Mouse (Mus musculus) frontal cortex, adult 2 months (tissue): Measurements from ENCODE around the gene Itga8. TPM values are rescaled to one million over a fixed set of nuclear protein-coding genes. Genes with fewer than 3 reads are reported as not detected.

Source experiments
- DNase-seq, 2 experiments: peaks; one replicate each; pipeline ENCODE4 v3.0.0; 2022; ENCODE audit warnings: low spot score in 1 of 2; ENCODE audit errors: extremely low spot score in 1 of 2
- polyA plus RNA-seq: library from polyadenylated mRNA; depleted of rRNA; stranded (reverse); fragments of >200 nt; gene quantifications from 2 replicates; pipeline ENCODE4 v1.2.3, GENCODE M21; 2012

Itga8 gene
- polyA plus RNA-seq, 1 experiment: 7.5 TPM

- no peak for DNase-seq
Measured at GRCm38 (mm10) chr2:12205875-12206274, 95.8 kb downstream of the Itga8 start.

DNA sequence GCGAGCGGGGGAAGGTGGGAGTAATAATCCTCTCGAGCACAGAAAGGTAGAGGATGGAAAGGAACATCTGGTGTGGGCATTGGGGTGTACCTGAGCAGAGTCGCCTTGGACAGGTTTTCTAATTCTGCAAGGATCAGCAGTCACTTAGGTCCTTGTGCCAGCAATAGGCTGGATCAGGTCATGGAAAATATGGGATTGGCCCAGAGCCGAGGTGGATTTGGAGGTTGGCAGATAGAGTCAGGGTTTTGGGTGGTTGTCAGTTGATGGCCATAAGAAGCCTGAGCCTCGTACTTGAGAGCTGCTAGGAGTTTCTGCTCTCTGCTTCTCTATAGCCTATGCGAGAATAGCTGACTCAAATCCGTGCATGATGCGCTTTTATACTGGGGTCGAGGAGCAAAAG, 98.5 kb downstream of the Itga8 start:
- no peak for DNase-seq

DNA sequence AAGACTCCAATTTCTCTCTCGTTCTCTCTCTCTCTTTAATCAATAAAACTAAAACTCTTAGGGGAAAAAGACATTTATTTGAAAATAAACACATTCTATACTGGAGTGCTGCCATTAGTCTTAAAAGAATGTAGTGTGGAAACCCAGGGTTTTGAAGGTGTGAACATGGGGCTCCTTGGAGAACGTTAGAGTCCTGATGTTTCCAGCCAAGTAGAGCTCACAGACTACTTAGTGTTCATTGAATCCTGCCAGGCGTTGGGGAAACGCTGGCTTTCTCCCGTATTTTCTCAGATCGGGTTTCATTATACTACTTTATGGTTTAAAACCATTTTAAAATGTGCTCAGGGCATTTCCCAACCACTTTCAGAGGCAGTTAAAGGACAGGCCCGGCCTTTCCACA, 103.0 kb downstream of the Itga8 start:
- no peak for DNase-seq

GRCm38 (mm10) chr2:12198214-12198613, 103.5 kb downstream of the Itga8 start:
- DNase-seq: no peak

- no peak for DNase-seq
Measured at GRCm38 (mm10) chr2:12197711-12198110, 104.0 kb downstream of the Itga8 start.

GRCm38 (mm10) chr2:12189026-12189425, 112.7 kb downstream of the Itga8 start:
- no peak for DNase-seq

DNA sequence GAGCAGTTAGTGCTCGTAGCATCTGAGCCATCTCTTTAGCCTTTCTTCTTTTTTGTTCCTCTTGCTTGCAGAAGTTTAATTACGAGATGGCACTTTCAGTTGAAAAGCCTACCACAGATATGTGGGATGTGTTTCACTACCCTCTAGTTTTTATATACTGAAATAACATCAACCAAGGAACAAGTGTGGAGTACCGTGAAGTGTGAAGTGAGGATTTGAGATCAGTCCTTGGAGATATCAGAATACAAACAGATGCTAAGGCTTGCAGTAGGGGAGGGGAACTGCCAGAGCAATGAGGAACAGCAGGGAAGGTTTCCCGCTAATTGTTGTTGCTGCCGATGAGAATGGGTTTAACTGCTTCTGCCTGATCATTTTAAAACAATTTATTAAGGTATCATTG, 114.1 kb downstream of the Itga8 start:
- DNase-seq: peak; percentile 31 to 64

- DNase-seq: no peak
Measured at GRCm38 (mm10) chr2:12182402-12182948, 119.2 kb downstream of the Itga8 start.

DNA sequence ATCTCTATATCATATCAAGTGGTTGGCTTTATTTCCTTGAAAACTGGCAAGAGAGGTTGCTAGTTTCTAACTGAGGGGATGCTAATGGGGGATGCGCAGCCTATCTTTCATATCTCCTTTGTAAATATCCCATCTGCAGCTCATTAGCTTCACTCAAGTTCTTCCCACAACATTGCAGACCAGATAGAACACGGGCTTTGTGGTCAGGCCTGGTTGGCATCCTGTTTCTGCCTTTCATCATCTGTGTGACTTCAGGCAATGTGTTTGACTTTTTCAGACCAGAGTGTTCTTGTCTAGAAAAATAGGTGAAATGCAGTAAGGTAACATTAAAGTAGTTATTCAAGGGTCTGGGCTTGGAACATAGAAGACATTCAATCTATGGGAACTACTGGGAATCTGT, 121.1 kb downstream of the Itga8 start:
- no peak for DNase-seq

DNA sequence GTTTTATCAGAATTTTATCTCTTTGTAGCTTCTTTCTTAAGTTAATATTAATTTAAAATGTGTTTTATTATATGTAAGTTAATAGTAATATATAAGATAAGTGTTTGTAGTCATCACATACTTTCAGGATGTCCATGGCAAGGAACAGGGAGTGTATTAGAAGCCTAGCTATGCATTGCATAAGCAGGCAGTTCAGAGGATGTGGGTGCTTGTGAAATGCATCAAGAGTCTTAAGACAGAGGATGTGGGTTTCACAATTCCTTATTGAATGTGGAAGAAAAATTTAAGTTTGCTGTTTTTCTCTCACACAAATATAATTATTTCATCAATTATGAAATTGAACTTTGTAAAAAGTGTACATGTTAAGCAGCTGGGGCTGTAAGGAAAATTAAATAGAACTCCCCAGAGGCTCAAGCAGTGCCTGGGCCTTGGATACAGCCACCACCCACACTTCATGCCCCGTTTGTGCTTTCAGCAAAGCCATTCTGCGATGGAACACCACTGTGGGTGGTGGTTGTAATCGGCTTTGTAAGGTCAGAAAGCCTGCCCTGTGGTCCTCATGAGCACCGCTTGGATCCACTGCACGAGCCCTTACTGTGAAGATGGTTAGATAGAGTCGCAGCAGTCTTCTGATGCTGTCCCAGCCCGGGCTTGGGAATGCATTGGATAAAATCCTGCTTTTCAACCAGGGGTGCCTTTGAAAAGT, 126.8 kb downstream of the Itga8 start:
- DNase-seq: no peak

- DNase-seq: peak in 1 of 2 experiments; percentile 13
Measured at GRCm38 (mm10) chr2:12170221-12170620, 131.5 kb downstream of the Itga8 start.

DNA sequence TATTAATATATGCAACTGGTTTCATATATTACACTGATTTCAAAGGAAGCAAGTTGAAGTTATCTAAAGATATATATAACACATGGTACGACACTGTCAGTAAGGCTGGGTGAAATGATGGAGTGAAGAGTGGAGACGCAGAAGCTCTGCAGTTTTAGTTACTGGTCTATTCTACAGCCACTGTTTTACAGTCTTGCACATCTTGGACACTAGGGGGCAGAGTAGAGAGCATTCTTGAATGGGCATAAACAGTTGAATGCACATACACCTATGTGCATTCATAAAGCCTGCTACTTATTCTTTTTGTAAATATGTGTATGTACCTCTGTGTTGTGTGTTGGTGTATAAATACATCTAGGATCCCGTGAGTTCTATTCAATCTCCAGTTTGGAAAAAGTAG, 141.2 kb downstream of the Itga8 start:
- peak; percentile 8 to 80 for DNase-seq

GRCm38 (mm10) chr2:12157001-12157400, 144.7 kb downstream of the Itga8 start:
- DNase-seq: no peak

DNA sequence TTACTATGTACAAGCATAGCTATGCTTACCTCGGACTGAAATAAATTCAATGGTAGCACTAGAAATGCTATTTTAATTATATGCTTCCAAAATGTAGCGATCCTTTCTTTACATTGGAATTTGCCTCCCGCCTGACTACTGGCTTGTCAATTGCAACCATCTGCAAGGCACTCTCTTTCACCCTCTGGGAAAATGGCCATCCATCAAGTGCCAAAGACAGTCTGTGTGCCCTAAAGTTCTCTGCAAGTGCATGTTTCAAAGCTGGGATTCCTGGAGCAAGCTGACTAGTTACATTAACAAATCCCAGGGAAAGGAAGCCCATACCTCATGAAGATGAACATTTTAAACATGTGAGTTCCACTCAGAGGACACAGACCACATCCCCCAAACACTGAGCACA, 145.3 kb downstream of the Itga8 start:
- no peak for DNase-seq

GRCm38 (mm10) chr2:12154676-12155075, 147.0 kb downstream of the Itga8 start:
- DNase-seq: peak; percentile 14 to 38

- no peak for DNase-seq
Measured at GRCm38 (mm10) chr2:12153551-12153950, 148.2 kb downstream of the Itga8 start.

DNA sequence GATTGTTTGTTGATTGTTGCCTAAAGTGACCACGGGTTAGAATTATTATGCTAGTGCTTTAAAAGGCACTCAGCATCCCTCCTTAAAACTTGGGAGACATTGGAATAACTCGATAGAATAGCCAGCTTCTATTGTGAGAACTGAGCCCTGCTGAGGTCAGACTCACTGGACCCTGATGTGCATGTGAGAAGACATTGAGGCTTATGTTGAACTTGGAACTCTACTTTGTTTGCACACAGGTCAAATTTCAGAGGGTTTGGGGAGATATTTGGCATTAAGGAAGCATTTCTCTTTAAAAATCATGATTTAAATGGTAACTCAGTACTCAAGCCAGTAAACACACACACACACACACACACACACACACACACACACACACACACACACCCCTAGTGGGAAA, 153.8 kb downstream of the Itga8 start:
- DNase-seq: no peak

DNA sequence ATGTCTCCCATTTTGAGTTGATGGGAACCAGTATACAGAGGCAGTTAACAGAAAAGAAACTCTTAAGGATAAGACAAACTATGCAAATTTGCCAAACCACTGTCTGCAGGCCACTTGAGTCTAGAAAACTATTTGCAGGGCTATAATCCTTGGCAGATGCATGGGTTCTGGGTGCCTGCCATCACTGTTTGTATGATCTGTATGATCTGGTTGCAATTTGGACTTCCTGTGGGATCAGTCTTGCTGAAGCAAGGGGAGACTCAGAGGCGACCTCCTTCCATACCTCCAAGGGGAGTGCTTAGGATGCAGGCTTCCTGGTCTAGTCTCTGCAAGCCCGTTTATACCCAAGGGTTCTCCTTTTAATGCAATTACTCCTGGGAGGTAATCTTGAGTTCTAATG, 155.1 kb downstream of the Itga8 start:
- no peak for DNase-seq

DNA sequence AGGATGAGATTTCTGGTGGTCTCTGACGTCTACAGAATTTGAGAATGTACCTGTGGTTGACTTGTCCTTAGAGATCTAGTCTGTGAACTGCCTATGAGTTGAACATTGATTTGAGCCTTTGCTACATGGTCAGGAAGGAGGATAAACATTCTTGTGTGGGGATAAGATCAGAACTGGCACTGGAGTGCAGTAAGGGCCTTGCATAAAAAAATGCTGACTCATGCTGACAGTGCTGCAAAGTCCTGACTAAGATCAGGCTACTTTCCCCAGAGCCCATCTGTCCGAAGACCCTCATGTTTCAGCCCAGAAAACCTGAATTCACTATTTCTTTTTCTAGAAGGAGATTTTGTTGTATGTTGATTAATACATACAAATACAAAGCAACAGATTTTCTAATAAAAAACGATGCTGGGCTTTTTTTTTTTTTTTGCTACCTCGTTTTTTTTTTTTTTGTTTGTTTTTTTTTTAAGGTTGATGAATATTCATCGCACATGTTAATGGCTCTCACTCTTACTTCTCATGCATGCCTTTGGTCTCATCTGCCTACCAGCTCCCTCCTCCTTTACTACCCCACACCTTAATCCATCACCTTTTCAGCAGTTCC, 162.9 kb downstream of the Itga8 start:
- no peak for DNase-seq

- no peak for DNase-seq
Measured at GRCm38 (mm10) chr2:12126580-12126979, 175.1 kb downstream of the Itga8 start.

DNA sequence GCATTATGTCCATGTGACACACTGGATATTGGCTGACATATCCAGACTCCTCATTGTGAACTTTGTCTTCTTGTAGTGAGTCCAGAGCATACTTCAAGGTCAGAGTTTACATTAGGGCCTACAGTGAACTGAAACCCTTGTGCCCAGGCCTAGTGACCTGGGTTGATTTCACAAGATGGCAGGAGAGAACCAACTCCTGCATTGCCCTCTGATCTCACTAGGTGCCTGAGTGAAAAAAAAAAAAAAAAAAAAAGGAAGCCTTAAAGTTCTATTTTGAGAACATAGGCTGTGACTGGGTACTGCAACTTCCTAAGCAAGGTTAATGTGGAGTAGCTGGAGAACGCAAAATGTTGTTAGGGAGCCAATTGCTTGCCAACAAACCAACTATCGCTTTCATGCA, 186.2 kb downstream of the Itga8 start:
- no peak for DNase-seq

GRCm38 (mm10) chr2:12109306-12109705, 192.4 kb downstream of the Itga8 start:
- DNase-seq: no peak
